Mouse (Mus musculus): ENCODE measurements at regions not wholly inside any gene's neighbourhood (a gene's known extent, or its start where the extent isn't known, plus 50 kb on each side); places are given as distances from the start of the nearest gene placed in this dataset.

DNA sequence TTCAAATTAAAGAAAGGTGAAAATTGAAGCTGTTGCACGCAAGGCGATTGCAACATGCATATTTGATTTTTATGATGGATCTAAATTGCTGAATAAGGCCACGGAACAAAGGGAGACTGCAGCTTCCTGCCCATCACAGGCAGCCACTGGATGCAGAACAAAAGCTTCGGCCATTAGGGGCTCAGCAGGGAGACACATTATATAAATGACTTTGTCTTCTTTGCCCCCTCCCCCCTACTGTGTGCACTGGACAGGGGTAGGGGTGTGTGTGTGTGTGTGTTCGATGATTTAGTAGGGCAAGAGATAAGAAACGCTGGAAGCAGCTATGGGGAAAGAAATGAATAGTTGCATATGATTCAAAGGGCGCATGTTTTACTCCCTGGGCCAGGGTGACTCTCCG is 481.2 kb upstream of the Pmfbp1 start:
- DNase-seq, result no peak

DNA sequence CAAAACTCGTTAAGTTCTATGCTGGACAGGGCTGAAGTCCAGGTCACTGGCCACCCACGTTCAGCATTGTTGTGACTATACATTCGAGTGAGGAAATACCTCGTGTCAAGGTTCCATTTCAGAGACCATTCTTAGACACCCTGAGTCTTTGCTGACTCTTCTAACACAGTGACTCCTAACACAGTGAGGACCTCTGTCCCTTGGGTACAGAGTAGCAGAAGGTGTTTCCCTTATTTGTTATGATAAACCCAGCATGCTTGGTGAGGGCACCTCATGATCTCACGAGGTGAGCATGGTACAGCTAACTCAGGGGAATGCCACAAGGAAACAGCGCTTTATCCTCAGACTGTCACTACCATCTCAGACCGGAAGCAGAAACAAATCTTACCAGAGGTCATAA is 480.2 kb upstream of the Pmfbp1 start:
- DNase-seq, result no peak

DNA sequence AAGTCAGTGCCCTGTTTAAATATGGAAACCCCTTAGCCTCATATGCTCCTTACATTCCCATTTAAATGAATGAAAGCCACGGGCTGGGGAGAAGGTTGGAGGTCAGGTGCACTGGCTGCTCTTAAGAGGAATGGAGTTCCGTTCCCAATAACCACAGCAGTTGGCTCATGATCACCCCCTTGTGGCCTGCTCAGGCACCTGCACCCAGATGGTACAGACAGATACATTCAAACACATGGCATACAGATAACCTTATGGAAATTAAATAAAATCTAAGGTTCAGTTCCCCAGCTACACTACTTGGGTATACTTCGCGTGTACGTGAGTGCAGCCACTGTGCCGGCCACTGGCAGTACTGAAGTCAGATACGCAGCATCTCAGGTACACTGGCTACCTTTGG is 479.1 kb upstream of the Pmfbp1 start:
- DNase-seq, result peak; percentile 74

DNA sequence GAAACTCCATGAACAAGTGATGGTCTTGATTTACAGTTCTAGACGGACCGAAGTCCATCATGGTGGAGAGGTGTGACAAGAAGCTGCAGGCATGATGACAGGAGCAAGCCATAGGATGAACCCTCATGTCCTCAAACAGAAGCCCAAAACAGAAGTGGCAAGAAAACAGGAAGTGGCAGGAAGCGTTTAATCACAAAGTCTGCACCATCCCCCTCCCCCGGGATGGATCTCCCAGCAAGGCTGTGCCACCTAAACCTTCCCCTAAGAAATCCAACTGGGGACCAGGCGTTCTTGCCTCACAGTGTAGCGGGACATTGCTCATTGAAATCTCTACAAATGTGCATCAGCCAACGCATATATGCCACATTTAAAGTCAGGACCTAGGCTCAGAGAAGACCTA is 474.3 kb upstream of the Pmfbp1 start:
- peak; percentile 13 for DNase-seq

DNA sequence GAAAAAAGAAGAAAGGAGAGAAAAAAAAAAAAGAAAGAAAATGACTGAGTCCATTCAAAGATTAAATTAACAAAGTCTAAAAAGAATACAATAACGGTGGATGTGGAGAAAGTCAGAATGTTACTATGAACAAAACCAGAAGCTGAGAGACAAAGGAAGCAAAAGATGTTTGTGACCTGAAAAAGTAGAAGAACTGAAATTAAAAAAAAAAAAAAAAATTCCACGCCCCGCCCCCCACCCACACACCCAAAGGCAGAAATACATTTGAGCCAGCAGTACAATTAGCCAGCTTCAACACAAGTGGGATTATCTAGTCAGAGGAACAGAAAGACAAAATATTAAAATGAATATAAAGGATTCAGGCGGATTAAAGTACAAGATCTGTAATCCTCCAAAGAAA is 473.7 kb upstream of the Pmfbp1 start:
- no peak for DNase-seq

DNA sequence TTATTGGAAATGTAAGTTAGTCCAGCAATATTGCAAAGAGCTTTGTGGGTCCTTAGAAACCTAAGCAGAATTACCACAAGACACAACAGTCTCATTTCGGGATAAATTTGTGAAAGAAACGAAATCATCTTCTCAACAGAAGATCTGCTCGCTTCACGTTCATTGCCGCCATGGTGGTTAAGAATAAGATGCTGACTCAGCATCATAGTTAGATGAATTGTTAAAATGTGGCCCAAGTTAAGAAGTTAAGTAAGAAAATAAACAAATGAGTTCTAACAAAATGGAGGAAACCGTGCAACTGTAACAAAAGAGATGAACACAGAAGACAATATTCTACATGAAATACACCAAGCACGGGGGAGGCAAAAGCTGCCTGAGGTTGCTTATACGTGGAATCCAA is 465.9 kb upstream of the Pmfbp1 start:
- DNase-seq, result no peak

DNA sequence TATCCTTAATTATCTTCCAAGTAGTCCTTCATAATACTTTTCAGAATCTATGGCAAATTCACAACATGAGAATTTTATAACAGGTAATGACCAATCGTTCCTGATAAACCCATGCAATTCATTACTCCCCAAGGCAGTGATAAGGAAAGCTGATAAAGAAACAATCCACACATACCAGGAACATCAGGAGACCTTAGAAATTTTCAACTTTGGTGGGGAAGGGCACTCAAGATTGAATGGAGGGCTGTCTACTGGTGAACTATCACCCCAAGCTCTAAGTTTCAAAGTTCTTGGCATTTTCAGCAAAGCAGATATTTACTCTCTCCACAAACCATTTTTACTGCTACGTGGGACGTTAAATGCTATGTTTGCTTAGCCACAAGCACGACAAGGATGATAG is 440.2 kb upstream of the Pmfbp1 start:
- no peak for DNase-seq

DNA sequence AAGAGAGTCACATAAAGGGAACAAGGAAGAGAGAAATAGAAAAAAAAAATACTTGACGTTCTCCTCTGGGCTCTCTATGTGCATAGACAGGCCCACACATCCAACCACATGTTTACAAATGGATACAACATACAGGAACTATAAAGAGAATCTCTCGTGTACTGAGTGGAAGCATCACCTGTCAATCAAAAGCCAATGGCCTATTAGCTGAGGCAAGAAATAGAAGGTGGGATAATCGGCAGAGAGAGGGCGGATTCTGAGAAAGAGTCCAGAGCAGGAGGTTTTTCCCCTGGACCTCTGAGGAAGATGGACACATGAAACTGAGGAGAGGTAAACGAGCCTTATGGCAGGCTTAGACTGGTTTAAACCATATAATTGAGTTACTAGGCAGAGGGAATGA is 434.7 kb upstream of the Pmfbp1 start:
- no peak for DNase-seq

DNA sequence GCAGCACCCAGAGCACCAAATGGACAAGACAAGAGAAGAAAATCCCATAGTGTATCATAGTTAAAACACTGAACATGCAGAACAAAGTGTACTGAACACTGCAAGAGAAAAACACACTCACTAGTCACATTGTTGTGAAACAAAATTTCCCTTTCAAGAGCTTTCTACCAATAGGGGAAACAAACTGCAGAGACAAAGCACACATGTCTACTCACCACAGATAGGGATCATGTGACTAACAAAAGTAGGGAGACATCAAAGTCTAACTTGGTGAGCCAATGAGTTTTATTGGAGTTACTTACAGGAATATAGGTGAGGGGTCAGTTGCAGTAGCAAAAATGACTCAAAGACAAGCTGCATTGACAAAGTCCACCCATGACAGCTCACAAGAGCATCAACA is 431.5 kb upstream of the Pmfbp1 start:
- DNase-seq, result no peak

DNA sequence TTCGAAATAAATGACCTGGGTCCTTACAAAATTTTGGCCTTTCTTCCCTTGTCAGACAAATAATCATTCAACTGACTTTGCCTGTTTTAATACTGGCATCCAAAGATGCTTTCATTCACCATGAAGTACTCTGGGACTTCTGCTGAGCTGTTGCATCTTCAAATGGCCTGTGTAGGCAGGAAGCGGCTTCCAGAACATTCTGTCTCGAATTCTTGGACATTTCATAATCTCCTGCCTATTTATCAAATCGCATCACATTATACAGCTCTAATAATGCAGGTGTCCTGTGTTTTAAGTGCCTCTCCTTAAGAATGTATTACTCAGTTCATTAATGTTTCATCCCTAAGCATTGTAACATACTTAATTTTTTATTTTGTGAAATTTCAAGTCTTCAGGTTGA is 420.1 kb upstream of the Pmfbp1 start:
- no peak for DNase-seq

DNA sequence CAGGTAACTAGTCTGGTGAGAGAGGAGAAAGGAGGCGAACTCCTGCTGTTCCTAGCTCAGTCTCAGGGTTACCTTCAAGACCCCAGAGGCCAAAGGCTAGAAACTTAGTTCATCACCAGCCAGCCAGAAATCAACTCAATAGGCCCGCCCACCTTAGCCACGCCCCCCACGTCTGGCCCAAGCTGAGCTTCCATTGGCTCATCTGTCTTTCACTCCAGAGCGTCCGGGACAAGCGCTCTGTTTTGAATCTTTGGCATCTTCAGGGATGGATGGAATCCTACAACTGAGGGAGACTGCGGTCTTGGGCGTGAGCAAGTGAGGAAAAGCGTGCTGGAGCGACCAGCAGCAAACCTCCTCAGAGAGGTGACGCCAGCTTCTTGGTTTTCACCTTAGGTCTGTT is 418.8 kb upstream of the Pmfbp1 start:
- DNase-seq, result no peak

DNA sequence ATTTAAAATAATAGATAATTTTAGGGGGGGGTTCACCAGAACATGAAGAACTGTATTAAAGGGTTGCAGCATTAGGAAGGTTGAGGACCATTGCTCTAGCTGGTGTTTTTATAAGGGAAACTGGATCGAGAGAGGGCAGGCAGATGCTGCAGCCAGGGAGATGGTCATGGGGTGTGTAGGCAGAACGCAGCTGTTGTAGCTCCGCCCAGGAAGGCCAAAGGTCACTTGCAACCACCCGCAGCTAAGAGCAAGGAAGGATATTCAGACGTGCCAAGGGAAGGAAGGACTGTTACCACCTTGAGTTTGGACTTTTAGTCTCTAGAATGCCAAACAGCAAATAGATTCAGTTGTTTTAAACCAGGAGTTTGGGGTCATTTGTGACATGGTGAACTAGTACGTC is 414.6 kb upstream of the Pmfbp1 start:
- no peak for DNase-seq

DNA sequence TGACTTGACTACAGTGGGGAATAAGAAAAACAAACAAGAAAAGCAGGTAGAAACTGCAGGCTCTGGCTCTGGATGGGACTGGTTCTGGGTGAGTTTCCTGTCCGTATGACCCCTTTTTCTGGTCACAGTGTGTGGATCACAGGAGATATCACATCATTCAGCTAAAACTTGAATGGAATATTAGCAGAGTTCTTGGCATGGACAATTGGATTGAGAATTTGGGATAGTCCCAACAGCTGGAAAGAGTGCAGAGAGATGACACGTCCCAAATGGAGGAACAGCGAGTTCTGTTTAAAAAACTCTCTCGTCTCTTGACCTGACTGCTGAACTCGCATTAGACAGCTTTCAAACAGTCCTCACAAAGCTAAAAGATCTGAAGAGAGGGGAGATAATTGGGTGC is 412.5 kb upstream of the Pmfbp1 start:
- no peak for DNase-seq

DNA sequence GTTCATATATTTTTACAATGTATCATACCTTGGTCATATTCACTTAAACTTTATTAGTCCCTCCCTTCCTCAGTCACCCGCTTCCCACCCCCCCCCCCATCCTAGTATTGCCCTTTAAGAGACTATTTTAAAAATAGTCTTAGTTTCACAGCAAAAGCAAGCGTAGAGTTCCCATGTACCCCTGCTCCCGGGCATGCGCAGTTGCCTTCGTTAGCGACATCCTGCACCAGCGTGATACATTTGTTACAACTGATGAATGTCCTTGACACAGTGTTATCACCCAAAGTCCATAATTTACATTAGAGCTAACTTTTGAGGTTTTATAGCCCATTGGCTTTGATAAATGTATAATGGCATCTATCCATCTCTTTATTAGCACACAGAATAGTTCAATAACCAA is 408.7 kb upstream of the Pmfbp1 start:
- DNase-seq, result no peak

DNA sequence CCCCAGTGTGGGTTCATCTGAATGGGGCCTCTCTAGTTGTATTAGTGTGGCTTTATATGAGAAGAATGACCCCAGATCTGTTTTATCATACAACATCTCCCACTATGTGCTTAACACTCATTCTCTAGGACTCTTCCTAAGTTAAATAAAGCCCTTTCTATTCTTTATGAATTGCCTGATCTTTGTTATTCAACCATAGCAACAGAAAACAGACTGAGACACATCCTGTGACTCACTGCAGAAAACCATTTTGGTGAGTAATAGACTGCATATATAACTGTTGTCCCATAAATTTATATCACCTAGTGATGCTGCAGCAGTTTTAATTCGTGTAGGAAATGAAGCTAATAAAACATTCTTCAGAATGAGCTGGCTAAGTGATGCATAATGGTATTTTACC is 406.0 kb upstream of the Pmfbp1 start:
- DNase-seq, result no peak

DNA sequence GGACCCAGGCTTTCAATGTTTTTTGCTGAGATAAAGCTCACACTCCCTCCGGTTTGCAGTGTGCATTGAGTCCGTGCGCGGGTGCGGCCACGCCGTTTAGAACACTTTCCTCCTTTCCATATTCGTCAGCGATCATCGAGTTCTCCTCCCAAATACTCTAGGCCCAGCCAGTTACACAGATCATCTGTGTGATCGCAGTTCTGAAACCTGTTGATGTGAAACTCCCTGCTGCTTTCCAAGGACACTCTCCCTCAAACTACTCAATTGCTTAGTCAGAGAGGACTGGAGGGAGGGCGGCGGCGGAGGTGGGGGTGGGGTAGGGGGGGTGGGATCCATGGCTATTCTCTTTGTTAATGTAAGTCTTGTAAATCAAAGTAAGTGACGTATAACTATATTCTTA is 394.2 kb upstream of the Pmfbp1 start:
- DNase-seq, result no peak

DNA sequence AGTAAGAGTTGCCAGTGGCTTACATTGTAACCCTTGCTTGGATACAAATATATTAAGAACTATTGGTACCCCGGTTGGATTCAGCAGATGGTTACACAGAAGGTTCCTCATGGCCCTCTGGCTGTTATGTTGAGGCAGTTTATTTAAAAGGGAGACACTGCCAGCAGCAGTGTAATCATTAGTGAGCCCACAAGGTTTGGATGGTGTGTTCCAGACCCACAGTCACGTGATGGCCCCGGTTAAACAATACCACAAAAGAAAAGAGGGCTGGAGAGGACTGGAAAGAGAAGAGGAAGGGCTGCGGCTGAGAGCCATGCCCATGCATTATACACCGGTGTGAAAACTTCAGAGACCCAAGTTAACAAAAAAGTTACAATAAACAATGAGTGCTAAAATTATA is 392.4 kb upstream of the Pmfbp1 start:
- no peak for DNase-seq

DNA sequence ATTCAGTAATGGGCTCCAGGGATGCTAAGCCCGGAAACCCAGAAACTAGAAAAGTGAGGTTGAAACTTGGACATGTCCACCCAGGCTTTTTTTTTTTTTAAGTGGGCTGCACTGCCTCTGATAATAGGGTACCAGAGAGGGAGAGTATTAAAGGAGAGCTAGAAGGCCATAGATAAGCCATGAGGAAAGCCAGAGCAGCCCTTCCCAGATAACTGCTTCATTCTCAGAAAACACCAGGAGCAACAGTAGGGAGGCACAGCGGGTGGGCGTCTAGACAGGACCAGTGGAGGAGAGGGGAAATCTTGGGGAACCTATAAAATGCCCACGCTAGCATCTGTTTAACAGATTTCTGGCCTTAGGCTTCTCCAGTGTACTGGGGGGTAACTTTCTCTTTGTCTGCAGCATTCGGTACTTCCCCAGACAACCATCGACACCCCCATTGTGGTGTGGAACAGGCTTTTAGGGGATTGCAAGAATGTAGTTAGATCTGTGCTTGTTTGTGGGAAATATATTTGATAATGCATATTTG is 389.0 kb upstream of the Pmfbp1 start:
- no peak for DNase-seq

DNA sequence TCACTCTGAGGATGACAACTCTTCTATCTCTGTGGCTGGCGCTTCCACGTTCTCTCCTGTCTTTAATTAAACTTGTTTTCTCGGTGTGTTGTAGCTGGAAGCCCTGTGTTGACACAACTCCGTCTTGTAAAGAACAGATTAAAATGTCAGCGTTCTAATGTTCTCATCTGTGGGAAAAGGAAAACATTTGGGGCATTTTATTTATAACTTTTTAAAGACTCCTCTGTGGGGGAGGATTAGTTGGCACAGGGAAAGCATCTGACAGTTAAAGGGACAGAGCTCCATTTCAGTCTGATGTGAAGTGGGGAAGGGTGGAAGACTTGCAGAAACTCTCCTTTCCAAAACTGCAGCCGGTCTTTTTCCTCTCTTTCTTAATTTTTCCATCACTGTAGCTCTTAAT is 388.1 kb upstream of the Pmfbp1 start:
- DNase-seq, result no peak

DNA sequence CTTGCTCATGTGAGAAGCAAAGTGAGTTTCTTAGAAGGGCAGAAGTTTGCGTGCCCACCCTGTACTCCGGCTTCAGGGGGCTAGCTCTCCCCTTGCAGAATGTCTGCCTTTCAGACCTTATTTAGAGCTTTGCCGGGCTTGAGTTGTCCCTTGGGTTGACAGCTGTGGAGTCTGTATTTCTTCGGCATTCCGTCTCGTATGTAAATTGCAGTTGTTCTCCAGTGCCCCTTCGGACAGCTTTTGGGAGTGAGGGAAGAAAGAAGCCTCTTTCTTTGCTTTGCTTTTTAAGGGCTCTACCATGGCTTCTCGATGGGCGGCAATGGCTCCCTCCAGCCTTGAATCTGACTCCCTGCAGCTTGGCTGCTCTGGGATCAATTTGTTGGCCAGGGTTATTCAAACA is 386.9 kb upstream of the Pmfbp1 start:
- DNase-seq, result no peak

DNA sequence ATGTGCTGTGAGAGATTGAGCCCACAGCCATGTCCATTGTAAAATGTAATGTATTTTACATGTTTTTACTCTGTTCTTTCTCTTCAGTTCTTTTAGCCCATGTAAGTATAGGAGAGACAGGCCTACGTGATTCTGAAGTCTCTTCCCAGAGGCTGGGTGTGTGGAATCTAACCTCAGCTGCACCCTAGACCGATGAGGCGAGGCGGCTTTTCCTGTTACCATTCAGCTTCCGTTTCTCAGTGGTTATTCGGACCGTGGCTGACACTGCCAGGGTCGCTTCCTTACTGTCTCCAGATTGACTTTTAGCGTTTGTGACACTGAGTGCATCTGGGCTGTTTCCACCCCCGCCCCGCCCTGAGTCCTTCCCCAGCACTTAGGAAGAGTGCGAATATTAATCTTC is 386.1 kb upstream of the Pmfbp1 start:
- no peak for DNase-seq

DNA sequence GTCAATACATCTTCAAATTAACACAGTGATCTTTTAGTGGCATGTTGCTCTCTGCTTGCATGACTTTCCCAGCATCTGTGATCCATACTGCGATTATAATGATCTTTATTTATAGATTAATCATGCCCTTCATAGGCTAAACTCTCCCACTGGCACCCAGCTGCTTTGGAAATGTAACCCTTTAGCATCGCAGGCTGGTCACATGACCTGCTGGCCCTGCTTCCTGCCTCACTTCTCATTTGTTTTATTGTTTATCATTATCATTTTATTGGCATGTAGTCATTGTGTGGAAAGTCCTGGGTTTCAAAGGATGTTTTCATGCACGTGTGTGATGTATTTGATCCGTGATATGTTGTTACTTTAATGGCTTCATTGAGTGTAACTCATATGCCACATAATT is 384.4 kb upstream of the Pmfbp1 start:
- no peak for DNase-seq

DNA sequence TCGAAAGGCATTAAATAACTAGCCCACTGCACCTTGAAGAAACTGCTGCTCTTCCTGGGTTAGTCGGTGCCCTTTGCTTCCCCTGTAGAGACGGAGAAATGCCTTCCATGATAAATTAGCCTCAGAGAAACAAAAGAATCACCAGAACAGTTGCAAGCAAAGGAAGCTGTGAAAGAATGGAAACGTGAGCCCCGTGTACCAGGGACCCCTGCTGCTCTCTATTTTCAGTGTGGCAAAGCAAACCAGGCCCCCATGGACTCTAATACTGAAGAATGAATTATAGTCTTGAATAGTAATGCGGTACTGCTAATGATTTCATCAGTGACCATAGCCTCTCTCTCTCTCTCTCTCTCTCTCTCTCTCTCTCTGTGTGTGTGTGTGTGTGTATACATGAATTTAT is 372.1 kb upstream of the Pmfbp1 start:
- DNase-seq, result no peak

DNA sequence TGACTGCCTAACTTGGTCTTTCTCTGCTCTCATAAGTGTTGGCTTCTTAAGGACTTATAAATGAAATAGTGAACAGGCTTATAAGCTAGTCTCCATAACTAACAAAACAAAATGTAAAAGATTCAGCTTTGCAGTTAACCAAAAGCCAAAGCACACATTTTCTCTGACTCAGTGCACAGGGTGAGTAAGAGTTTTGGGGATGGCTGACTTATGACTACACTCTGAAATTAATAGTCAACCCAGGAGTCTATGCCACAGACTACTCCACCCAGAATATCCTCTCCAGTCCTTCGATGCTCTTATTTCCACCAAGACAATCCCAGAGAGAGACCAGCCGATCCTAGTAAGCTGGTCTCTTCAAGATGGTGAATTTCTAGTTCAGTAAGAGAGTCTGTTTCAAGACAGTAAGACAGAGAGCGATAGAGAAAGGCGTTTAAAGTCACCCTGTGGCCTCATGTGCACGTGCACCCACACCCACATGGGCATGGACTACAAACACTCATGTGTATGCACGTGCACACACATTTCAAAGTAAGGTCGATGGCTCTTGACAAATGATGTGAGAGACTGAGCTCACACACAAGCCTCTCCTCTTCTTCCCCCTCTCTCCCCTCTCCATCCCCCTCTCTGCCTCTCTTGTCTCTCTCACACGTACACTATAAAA is 351.2 kb upstream of the Pmfbp1 start:
- no peak for DNase-seq

DNA sequence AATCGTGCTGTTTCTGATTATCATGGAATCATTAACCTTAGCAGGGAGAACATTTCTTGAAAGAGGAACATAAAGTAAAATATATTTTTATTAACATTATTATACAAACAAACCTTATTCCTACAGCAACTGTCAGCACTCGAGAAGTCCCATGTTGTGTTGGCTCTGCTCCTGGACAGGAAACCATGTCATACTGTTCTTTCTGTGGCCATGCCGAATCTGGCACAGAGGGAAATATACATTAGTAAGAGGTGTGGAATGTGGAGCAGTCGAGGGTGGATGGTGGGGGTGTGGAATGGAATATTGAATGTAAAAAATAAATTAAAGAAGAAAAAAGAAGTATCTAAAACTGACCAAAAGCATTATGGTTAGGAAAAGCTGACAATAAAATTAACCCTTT is 342.1 kb upstream of the Pmfbp1 start:
- DNase-seq, result no peak

DNA sequence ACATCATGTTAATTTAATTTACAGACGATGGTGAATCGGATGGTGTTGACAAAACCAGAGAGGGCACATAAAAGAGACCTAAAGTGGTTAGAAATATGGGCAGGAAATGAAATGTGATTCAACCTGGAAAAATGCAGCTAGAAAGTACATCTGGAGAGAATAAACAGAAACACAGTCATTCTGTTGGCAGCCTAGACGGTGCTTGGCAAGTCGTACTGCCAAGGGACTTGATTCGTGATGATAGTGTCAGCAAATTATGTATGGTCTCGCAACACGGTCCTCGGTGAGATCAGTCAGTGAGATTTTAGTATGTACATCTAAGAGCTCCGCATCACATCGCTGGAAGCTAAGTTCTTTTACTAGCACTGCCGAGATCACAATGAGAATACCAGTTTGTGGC is 338.3 kb upstream of the Pmfbp1 start:
- no peak for DNase-seq
